Mouse (Mus musculus) olfactory bulb, adult 2 months (tissue): Measurements from ENCODE around the gene Rpp25.

Source experiments
- CTCF ChIP-seq: fragments of 200-500 bp; IDR thresholded peaks from 2 replicates; pipeline ENCODE4 v1.5.1; 2012; ENCODE audit warnings: low read depth, mild to moderate bottlenecking, low read length, moderate library complexity; ENCODE audit not compliant: insufficient read depth
- POLR2A ChIP-seq: fragments of 200-500 bp; IDR thresholded peaks from 2 replicates; pipeline ENCODE4 v1.6.1; 2012; ENCODE audit warnings: mild to moderate bottlenecking, low read depth, low read length, moderate library complexity; ENCODE audit not compliant: insufficient read depth

DNA sequence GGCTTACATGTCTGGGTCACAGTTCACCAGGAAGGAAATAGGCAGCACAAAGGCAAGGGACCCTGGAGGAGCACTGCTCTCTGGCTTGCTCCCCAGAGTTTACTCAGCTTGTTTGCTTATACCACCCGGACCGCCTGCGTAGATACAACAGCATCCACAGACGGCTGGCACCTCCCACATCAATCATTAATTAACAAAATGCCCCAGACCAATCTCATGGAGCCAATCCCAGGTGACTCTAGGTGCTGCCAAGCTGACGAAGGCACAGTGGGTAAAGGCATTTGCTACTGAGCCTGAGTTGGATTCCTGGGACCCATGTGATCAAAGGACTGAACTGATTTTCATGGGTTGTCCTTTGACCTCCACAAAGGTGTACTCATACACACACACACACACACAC is 6.6 kb upstream of the Rpp25 start:
- TF ChIP-seq POLR2A (no peak), CTCF (no peak)
